Mouse (Mus musculus) 3134 (cell line): Measurements from ENCODE around the gene Clstn3.
"Not testable (repeated sequence)": the region's sequence is repeated elsewhere in the genome, so short reads cannot be mapped to it uniquely, and the experiment has no call there.

Source experiments
- DNase-seq: peaks from one replicate; pipeline ENCODE4 v3.0.0-alpha.2; 2011; ENCODE audit warnings: low spot score; ENCODE audit not compliant: insufficient read length; ENCODE audit errors: extremely low read depth

The Clstn3 gene

DNA sequence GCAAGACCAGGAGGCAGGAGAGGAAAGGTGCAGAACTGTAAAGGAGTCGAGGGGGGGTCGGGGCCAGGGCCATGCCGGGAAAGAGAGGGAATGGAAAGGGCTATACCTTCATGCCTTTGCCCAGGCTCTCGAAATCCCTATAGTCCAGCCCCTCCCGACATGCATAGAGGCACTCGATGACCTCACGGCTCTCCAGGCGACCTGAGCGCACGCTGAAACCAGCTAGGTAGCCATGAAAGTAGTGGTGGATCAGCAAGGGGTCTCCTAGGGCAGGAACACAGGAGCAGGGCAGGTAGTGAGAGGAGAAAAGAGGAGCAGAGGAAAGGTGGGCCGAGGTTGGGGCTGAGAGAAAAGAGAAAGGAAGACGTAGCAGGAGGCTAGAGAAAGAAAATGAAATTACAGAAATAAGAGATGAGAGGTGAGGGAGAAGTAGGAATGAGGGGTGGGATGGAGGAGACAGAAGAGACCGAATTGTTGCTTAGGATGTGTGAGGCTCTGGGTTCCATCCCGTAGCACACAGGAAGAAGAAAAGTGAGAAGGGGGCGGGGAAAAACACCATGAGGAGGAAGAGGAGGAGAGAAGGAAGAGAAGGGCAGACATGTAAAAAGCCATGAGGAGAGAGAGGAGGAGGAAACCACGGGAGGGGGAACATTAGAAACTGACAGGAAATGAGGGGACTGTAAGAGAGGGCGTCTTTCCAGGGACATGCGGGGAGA is 14.8 kb downstream of the Clstn3 start:
- no peak for DNase-seq

DNA sequence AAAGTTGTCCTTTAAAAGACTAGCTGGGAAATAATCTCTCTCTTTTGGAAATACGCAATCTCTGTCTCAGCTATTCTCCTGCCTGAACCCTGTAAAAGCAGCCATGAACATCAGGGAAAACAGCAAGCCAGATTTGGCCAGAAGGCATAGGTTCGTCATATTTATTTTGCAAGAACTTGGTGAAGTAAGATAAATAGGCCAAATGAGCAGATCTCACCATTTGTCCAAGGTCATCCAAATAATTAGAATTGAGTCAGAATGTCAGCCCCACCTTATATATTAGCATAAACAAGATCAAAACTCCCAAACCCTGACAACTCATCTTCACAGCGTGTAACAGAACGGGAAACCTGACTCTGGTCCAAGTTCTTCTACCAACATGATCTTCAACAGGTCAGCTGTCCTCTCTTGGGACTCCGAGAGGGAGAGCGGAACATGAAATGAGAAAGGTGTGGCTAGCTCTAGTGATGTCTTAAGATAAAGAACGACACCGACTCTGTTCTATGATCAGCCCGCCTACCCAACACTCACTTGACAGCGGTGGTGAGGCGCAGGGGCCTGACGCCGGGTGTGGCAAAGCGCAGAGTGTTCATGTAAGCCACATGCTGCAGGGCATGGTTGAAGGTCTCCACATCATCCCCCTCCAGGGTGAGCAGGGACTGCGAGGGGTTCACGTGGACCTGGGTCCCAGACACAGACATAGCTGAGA is 15.5 kb downstream of the Clstn3 start:
- peak; percentile 13 for DNase-seq

GRCm38 (mm10) chr6:124448186-124448852 is 16.3 kb downstream of the Clstn3 start:
- DNase-seq = no peak

GRCm38 (mm10) chr6:124447356-124447755 is 17.2 kb downstream of the Clstn3 start:
- no peak for DNase-seq

GRCm38 (mm10) chr6:124446459-124446858 is 18.1 kb downstream of the Clstn3 start:
- DNase-seq = no peak

DNA sequence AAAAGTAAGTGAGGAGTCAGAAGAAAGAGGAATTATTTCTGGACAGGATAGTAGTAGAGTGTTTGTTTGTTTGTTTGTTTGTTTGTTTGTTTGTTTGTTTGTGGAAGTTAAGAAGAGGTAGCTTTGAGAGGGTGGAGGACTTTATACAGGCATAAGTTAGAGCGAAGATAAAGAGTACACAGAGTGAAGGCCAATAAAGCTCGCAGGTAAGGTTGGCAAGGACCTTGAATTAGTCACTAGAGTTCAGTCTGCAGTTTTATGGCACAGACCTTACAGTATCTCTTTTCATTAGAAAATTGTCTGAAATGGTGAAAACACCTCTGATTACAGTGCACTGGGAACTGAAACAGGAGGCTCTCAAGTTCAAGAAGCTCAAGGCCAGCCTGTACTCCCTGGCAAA is 18.6 kb downstream of the Clstn3 start:
- DNase-seq = no peak

- no peak for DNase-seq
These were observed 21.3 kb downstream of the Clstn3 start for GRCm38 (mm10) chr6:124443338-124443737.

- no peak for DNase-seq
These were observed 28.3 kb downstream of the Clstn3 start for GRCm38 (mm10) chr6:124436245-124436644.

DNA sequence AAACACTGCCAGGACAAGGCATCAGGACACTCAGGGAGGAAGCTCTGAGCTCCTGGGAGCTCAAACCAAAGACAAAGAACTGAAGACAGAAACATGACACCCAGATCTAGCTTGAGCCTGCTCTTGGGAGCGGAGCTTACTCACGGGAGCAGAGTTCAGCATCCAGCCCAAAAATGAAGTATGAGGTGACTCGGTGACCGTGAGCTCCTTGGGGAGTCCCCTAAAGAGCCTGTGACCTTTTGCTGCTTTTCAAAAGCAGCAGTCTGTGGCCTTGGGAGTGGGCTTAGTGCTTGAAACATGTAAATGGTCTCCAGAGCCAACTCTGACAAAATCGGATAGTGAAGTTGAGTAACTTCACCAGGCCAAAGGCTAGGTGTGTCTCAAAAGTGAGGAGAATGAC is 29.4 kb downstream of the Clstn3 start:
- no peak for DNase-seq

DNA sequence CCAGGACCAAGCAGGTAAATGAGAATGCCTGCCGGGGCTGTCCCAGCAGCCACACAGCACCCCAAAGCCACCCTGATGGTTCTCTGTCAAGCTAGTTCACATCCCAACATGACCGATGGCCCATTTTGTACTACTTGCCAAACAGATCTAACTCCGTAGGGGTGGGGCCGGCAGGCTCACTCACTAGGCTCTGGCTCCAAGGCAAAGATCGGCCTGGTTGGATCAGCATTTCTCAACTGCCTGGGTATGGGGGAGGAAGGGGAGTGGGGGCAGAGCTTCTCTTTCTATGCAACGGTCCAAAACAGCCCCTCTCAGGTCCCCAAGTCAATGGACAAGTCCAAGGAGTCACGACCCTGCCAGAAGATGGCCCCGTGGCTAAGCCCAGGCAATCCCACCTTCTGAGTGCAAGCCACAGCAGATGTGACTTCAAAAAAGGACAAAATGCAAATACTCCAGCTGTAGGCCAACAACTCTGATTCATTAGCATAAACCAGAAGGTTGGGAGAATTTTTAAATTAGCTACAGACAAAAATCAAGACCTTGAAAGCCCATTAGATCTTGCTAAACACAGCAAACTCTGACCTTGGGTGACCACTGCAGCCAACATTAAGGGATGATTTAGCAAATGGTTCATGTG is 30.8 kb downstream of the Clstn3 start:
- DNase-seq = no peak

DNA sequence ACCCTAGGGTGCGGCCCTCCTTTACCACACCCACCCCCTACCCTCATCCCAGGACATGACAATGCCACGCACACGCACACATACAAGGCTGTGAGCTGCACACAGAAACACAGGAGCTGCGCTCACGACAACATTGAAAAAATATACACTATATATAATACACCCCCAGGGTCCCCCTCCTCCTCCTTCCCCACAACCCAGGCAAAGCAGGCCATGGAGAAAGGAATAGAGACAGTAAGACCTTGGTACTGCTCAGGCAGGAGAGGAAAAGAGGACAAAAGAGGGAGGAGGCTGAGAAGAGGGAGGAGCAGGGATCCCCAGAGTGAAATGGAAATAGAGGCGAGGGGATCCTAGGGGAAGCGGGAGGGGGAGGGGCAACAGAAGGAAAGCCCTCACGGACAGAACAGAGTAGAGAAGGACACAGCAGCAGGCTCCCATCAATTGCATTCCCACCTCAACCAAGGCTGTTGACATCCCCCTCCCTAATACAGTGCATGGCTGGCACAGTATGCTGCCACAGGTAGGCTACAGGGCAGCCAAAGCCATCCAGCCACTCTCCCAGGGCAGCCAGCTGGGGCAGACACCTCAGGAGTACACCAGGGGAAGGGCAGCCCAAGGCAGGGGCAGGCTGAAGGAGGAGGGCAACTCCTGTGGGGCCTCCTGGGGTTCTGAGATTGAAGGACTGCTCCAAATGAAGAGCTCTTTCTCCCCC is 33.7 kb downstream of the Clstn3 start:
- DNase-seq = no peak

DNA sequence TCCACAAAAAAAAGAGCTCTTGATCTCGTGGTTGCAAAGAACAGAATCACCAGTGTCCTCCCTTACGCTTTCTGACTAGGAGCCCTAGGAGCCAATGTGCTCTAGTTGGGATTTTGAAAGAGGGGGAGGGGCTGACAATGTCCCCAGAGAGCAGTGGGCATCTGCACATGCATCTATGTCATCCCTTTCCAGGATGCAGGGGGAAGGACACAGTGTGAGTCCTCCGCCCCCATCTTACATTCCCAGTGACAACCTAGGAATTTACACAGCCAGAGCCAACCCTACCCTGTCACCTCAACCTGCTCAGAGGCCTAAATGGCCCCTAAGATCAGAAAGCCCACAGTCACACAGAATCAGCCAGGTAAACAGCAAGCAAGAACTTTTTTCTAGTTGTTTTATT is 34.2 kb downstream of the Clstn3 start:
- DNase-seq = no peak

DNA sequence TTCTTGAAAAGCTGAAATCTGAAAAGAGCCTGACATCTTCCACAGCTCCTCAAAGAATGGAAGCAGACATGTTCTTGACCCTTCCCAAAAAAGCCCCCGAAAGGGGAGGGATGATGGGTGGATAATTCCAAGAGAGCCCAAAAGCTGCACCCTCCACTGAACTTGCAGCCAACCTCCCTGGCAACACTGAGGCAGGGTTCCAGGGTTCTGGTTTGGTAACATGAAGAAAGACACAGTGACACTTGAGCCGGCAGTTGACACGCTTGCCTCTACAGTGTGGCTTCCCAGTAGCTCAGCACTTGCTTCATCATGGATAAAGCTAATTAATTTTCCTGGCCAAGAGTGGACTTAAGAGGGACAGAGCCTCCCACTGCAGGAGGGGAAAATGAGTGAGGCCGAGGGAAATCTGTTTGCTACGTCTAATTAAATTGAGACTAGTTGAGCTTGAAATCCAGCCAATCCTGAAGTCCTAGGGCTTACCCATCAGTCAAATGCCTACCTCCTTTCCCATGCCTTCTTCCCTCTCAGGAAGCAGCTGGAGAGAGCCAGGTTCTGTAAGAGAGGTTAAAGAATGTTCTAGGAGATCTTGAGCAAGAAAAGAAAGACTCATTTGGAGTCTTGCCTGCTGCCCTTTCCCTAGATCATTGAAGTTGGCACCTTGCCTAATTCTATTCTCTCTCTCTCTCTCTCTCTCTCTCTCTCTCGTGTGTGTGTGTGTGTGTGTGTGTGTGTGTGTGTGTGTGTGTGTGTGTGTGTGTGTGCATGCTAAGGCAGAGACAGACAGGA is 36.6 kb downstream of the Clstn3 start:
- DNase-seq = no peak

DNA sequence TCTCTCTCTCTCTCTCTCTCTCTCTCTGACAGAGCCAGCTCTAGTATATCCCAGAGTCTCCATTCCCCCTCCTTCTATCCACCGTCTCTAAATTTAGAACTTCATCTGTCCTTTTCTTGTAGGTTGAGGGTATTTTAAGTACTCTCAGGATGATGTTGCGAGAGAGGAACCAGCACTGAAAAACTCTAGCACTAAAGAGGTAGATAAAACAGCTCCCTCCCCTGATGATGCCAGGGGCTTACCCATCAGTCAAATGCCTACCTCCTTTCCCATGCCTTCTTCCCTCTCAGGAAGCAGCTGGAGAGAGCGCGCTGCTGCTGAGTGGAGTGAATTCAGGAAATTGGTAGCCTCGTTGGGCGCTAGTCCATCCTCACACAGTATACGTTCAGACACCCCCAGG is 37.3 kb downstream of the Clstn3 start:
- no peak for DNase-seq

GRCm38 (mm10) chr6:124426604-124427003 is 38.0 kb downstream of the Clstn3 start:
- no peak for DNase-seq

DNA sequence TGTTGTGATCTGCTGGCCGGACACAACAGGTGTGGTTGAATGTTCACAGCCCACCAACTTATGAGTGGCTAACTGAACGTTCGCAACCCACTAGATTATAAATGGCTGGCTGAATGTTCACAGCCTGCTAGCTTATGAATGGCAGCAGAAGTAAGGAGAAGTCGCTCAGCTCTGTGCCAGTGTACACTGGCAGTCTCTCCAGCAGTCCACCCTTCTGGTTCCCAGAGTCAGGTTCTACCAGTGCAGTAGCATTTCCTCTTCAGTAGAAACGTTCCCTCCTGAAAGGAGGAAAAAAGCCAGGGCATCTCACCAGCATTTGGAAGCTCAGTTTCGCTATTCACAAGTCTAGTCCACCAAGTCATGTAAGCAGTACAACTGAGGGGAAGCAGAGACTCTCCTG is 39.1 kb downstream of the Clstn3 start:
- DNase-seq = no peak

DNA sequence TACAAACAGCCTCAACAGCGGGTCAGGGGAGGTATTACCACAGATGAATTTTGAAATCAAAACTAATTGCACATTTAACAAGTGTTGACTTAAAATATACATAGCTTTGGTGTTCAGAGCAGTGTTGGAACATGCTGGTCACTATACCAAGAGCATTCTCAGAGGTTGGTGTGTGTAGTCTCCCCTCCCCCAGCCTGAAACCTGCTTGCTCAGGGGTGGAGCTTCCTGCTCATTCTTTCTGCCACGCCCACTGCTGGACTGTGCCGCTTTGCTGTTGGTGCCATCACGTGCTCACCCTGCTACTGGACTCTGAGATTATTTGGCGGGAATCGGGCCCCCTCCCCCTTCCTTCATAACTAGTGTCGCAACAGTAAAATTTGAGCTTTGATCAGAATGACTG is 39.6 kb downstream of the Clstn3 start:
- DNase-seq = not testable (repeated sequence)

DNA sequence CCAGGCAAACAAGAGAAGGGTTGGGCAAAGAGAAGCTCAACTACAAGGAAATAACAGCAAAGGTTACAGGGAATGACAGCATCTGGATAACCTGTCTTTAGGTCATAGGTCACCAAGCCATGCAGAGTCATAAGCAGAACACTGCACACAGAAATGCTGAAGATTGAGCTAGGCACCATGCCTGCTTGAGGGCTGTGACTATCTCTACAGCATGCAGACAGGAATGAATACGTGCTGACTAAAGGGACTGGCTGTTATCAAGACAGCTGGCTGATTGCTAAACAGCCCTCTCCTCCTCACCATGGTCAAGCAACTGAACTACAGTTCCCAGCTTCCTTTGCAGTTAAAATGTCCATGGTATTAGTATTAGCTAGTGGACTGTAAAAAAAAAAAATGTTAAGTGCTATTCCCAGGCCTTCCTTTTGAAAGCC is 40.5 kb downstream of the Clstn3 start:
- DNase-seq = no peak

GRCm38 (mm10) chr6:124418686-124419085 is 45.9 kb downstream of the Clstn3 start:
- no peak for DNase-seq
